Mouse (Mus musculus): ENCODE measurements around the gene Scap.
A peak's percentile ranks its signal among the peaks of the same experiment; 100 is the strongest.
"Not testable (repeated sequence)": the region's sequence is repeated elsewhere in the genome, so short reads cannot be mapped to it uniquely, and the experiment has no call there.

Gene Scap

GRCm38 (mm10) chr9:110388011-110388410, 54.9 kb downstream of the Scap start:
- no peak for DNase-seq

- no peak for DNase-seq
Measured at GRCm38 (mm10) chr9:110390843-110391242, 57.8 kb downstream of the Scap start.

GRCm38 (mm10) chr9:110393295-110393694, 60.2 kb downstream of the Scap start:
- DNase-seq: peak in 1 of 2 experiments; percentile 54

GRCm38 (mm10) chr9:110400650-110401049, 67.6 kb downstream of the Scap start:
- no peak for DNase-seq

GRCm38 (mm10) chr9:110402731-110403130, 69.6 kb downstream of the Scap start:
- DNase-seq: no peak

- DNase-seq: not testable (repeated sequence)
Measured at GRCm38 (mm10) chr9:110403240-110403639, 70.2 kb downstream of the Scap start.

- no peak for DNase-seq
Measured at GRCm38 (mm10) chr9:110407311-110408098, 74.4 kb downstream of the Scap start.

- DNase-seq: peak; percentile 96 to 99
Measured at GRCm38 (mm10) chr9:110408099-110408773, 75.1 kb downstream of the Scap start, which contains the start of gene Ptpn23. Gene Ptpn23, minus strand, starts transcription at chr9:110408213.

- DNase-seq: peak; percentile 76 to 86
Measured at GRCm38 (mm10) chr9:110410908-110411887, 78.1 kb downstream of the Scap start.

- DNase-seq: no peak
Measured at GRCm38 (mm10) chr9:110412926-110413325, 79.8 kb downstream of the Scap start.

GRCm38 (mm10) chr9:110413785-110414184, 80.7 kb downstream of the Scap start:
- peak; percentile 41 to 68 for DNase-seq

GRCm38 (mm10) chr9:110419511-110420112, 86.5 kb downstream of the Scap start, which contains the start of gene Ngp:
Gene Ngp, plus strand, starts transcription at chr9:110419747.
- no peak for DNase-seq

- DNase-seq: no peak
Measured at GRCm38 (mm10) chr9:110431241-110431640, 98.2 kb downstream of the Scap start.

GRCm38 (mm10) chr9:110433045-110433444, 100.0 kb downstream of the Scap start:
- no peak for DNase-seq
